Mouse (Mus musculus) stomach, embryonic 16.5 days (tissue): ENCODE measurements around the gene Olfr98. TPM values are rescaled to one million over a fixed set of nuclear protein-coding genes. Genes with fewer than 3 reads are reported as not detected.
A peak's percentile ranks its signal among the peaks of the same experiment; 100 is the strongest.
"Not testable (repeated sequence)": the region's sequence is repeated elsewhere in the genome, so short reads cannot be mapped to it uniquely, and the experiment has no call there.

ENCODE experiments used
- ATAC-seq: fragments of 200-750 bp; cut with Nextera tagmentation; 2 replicates; pipeline ENCODE4 v1.8.0; 2017; ENCODE audit warnings: moderate number of reproducible peaks, moderate TSS enrichment; ENCODE audit not compliant: insufficient read depth, low FRiP score
- H3K27ac ChIP-seq: fragments of 300-500 bp; sonication (generic); 2 replicates; pipeline ENCODE4 v1.5.1; 2014; ENCODE audit warnings: low read length
- H3K27me3 ChIP-seq: fragments of 300-500 bp; sonication (generic); 2 replicates; pipeline ENCODE4 v1.6.1; 2014; ENCODE audit warnings: low read length, control low read depth, mixed read lengths; ENCODE audit not compliant: control insufficient read depth, insufficient read depth
- H3K36me3 ChIP-seq: fragments of 300-500 bp; sonication (generic); 2 replicates; pipeline ENCODE4 v1.6.1; 2014; ENCODE audit warnings: low read length; ENCODE audit not compliant: control insufficient read depth, insufficient read depth
- H3K4me1 ChIP-seq: fragments of 300-500 bp; sonication (generic); 2 replicates; pipeline ENCODE4 v1.6.1; 2014; ENCODE audit warnings: low read length, control low read depth, mixed read lengths; ENCODE audit not compliant: control insufficient read depth, insufficient read depth
- H3K4me2 ChIP-seq: fragments of 300-500 bp; sonication (generic); 2 replicates; pipeline ENCODE4 v1.6.1; 2014; ENCODE audit warnings: low read depth, low read length, mixed read lengths
- H3K4me3 ChIP-seq: fragments of 300-500 bp; sonication (generic); replicated peaks from 2 replicates; pipeline ENCODE4 v1.5.1; 2014; ENCODE audit warnings: mild to moderate bottlenecking, low read length
- H3K9ac ChIP-seq: fragments of 300-500 bp; sonication (generic); 2 replicates; pipeline ENCODE4 v1.6.1; 2014; ENCODE audit warnings: low read length
- H3K9me3 ChIP-seq: fragments of 300-500 bp; sonication (generic); replicated peaks from 2 replicates; pipeline ENCODE4 v1.6.1; 2016; ENCODE audit warnings: low read length, control low read depth; ENCODE audit not compliant: control insufficient read depth
- WGBS: fragments of 180-500 bp; shearing (Covaris S2); extraction: QIAGEN DNeasy Blood & Tissue Kit; methylation state at CpG from one replicate; pipeline ENCODE4 v1.1.7; 2014; 5-methylcytosine and 5-hydroxymethylcytosine counted together
- polyA plus RNA-seq: library from polyadenylated mRNA; unstranded; fragments of >200 nt; fragmentation: Nextera tagmentation; extraction: Ambion mirVana; gene quantifications from 2 replicates; pipeline ENCODE4 v1.2.1, GENCODE M21; 2015

The Olfr98 gene
- polyA plus RNA-seq, 1 experiment from 2014 or later = not detected

DNA sequence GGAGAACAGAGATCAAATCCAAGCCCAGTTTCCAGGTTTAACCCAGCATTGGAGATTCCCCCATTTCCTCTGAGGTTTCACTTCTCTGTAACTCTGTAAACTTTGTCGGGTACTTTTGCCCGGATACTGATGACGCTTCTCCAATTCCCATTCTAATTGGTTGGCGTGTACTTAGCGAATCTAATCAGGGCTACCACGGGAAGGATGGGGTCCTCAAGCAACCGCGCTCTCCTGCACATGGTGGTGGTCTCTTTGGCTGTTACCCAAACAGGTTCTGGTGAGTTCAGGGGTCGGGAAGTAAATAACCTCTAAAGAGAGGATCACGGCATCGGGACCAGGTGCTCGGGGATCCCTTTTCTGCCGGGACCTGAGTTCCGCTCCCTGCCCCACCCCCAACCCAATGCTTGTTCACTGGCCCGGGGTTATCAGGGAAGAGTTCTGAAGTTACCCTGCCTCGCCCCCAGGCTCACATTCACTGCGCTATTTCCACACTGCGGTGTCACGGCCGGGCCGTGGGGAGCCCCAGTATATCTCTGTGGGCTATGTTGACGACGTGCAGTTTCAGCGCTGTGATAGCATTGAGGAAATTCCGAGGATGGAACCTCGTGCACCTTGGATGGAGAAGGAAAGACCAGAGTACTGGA lies 6.6 kb upstream of the Olfr98 start, which contains the start of gene H2-M3:
Gene H2-M3, plus strand, starts transcription at position 163 of the 644 bp plus-strand sequence.
- Histone ChIP-seq H3K4me1 (no peaks in the 10 kb centered on the region), H3K9ac (peak within 1 kb of the TSS; percentile 67), H3K4me2 (peak within 1 kb of the TSS; percentile 94), H3K27me3 (no peaks in the 10 kb centered on the region), H3K9me3 (no peaks in the 10 kb centered on the region), H3K4me3 (peak within 1 kb of the TSS; percentile 66), H3K36me3 (no peaks in the 10 kb centered on the region), H3K27ac (no peak within 1 kb of the TSS)
- WGBS = 2% methylated on average over 26 of the region's 26 CpGs
- ATAC-seq = peak; percentile 91

DNA sequence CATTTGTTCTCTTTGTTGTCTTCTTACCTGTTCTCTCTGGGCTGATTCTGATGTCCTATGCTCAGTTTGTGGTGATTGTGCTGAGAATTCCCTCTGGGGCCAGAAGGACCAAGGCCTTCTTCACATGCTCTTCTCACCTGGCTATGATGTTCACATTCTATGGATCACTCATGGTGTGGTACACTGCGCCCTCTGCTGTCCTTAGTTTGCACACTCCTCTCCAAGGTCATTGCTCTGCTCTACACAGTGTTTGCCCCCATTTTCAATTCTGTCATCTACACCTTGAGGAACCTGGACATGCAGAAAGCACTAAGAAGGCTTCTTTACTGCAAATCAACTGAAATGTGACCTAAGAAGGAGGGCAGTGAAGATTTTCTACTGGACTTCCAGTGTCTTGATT lies 13.0 kb downstream of the Olfr98 start:
- H3K4me1 ChIP-seq = no peaks in the 10 kb centered on the region
- no peak overlapping the region for H3K27ac ChIP-seq
- ATAC-seq = peak; percentile 50; the same call in 1 of the 2 replicates
- H3K36me3 ChIP-seq = no peaks in the 10 kb centered on the region
- 12% methylated on average over 1 of the region's 1 CpGs for WGBS
- no peak overlapping the region for H3K9ac ChIP-seq
- H3K4me3 ChIP-seq = no peak overlapping the region
- H3K9me3 ChIP-seq = no peaks in the 10 kb centered on the region
- no peak overlapping the region for H3K4me2 ChIP-seq
- no peaks in the 10 kb centered on the region for H3K27me3 ChIP-seq

DNA sequence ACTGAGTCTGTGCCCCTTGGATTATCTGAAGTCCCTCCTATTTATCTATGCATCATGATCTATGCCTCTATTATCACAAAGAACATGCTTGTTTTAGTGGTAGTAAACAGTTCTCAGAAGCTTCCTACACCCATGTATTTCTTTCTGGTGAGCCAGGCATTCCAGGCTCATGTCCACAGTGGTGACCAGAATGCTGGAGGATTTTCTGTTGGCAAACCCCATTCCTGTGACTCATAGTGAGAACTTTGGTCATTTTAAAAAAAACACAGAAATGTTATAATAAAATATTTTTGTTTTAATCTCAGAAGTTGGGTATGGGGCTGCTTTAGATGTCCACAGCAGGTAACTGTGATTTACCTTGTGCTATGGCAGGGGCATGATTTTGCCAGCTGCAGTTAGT lies 14.1 kb downstream of the Olfr98 start:
- no peak for ATAC-seq
- Histone ChIP-seq H3K4me2 (no peak overlapping the region), H3K27ac (no peak overlapping the region), H3K27me3 (no peaks in the 10 kb centered on the region), H3K4me3 (no peak overlapping the region), H3K9ac (no peak overlapping the region), H3K36me3 (no peaks in the 10 kb centered on the region), H3K4me1 (no peaks in the 10 kb centered on the region), H3K9me3 (no peaks in the 10 kb centered on the region)

DNA sequence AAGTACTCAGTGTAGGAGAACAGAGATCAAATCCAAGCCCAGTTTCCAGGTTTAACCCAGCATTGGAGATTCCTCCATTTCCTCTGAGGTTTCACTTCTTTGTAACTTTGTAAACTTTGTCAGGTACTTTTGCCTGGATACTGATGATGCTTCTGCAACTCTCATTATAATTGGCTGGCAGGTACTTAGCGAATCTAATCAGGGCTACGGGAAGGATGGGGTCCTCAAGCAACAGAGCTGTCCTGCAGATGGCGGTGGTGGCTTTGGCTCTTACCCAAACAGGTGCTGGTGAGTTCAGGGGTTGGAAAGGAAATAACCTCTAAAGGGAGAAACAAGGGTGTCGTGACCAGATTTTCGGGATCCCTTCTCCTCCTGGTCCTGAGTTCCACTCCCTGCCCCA lies 16.8 kb downstream of the Olfr98 start:
- Histone ChIP-seq H3K4me1 (no peaks in the 10 kb centered on the region), H3K27ac (no peak overlapping the region), H3K9ac (no peak overlapping the region), H3K36me3 (no peaks in the 10 kb centered on the region), H3K27me3 (no peaks in the 10 kb centered on the region), H3K9me3 (no peaks in the 10 kb centered on the region), H3K4me2 (no peak overlapping the region), H3K4me3 (no peak overlapping the region)
- no peak for ATAC-seq
- WGBS = 32% methylated on average over 5 of the region's 5 CpGs

DNA sequence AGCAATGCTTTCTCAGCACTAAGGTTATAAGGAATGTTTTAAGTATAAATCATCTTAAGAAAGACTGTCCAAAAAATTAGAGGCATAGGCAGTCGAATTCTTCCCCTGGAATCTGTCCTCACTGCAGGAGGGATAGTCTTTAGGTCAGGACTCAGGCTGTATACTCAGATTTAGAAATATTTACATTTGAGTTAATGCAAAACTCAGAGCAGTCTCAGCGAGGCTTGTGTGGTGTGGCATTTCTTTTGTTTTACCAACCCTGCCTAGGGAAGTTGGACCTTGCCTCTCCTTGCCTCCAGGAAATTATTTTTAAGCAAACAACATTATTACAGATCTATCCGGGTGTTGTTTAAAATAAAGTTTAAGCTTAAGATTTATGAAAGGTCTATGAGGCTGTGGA lies 21.4 kb downstream of the Olfr98 start:
- 11% methylated on average over 3 of the region's 3 CpGs for WGBS
- no peak overlapping the region for H3K9ac ChIP-seq
- no peak overlapping the region for H3K4me3 ChIP-seq
- H3K4me1 ChIP-seq = no peaks in the 10 kb centered on the region
- peak; percentile 62; the same call in 1 of the 2 replicates for ATAC-seq
- no peaks in the 10 kb centered on the region for H3K27me3 ChIP-seq
- H3K9me3 ChIP-seq = 0 out of 2 replicates have a peak, but pooled peaks cover 6% of the 10 kb centered on the region
- no peak overlapping the region for H3K27ac ChIP-seq
- no peaks in the 10 kb centered on the region for H3K36me3 ChIP-seq
- H3K4me2 ChIP-seq = no peak overlapping the region

DNA sequence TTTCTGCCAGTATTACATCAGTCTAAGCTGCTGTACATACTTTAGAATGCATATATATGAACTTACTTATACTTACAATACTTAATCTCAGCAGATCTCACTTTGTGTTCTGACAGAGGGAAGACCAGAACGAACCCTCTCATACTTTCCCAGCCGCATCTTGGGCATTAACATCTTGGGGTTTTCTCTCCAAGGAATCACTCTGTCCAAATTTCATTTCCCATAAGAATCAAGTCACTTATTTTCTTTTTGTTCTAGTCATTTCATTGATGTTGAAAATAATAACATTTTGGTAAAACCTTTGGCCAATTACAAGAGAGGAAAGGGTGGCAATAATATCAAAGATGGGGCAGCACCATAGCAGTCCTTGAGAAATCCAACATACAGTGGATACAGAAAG lies 26.3 kb downstream of the Olfr98 start, which contains the start of gene Olfr97:
Gene Olfr97, minus strand, starts transcription at position 101 of the 400 bp plus-strand sequence.
- H3K27ac ChIP-seq, H3K36me3 ChIP-seq, H3K9ac ChIP-seq, H3K27me3 ChIP-seq, ATAC-seq, H3K4me3 ChIP-seq, H3K4me2 ChIP-seq, H3K4me1 ChIP-seq, H3K9me3 ChIP-seq: not testable (repeated sequence)
- WGBS = 88% methylated on average over 2 of the region's 2 CpGs

DNA sequence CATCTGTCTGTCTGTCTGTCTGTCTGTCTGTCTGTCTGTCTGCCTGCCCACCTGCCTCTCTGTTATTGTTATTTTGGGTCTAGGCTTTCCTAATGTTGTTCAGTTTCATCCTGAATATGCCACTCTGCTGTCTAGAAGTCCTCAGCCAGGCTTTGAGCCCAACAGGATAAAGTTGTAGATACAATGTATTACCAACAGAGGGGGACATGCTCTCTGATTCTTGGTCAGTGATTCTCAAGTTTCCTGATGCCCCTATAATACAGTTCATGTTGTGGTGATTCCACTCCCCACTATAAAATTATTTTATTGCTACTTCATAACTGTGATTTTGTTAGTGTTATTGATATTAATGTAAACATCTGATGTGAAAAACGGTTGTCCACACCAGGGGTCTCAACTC lies 41.7 kb downstream of the Olfr98 start:
- H3K27me3 ChIP-seq = no peaks in the 10 kb centered on the region
- no peak overlapping the region for H3K4me3 ChIP-seq
- no peak overlapping the region for H3K4me2 ChIP-seq
- H3K9ac ChIP-seq = no peak overlapping the region
- no peak overlapping the region for H3K27ac ChIP-seq
- H3K36me3 ChIP-seq = no peaks in the 10 kb centered on the region
- ATAC-seq = no peak
- WGBS = 13% methylated on average over 1 of the region's 1 CpGs
- H3K4me1 ChIP-seq = no peaks in the 10 kb centered on the region
- 0 out of 2 replicates have a peak, but pooled peaks cover 3% of the 10 kb centered on the region for H3K9me3 ChIP-seq

DNA sequence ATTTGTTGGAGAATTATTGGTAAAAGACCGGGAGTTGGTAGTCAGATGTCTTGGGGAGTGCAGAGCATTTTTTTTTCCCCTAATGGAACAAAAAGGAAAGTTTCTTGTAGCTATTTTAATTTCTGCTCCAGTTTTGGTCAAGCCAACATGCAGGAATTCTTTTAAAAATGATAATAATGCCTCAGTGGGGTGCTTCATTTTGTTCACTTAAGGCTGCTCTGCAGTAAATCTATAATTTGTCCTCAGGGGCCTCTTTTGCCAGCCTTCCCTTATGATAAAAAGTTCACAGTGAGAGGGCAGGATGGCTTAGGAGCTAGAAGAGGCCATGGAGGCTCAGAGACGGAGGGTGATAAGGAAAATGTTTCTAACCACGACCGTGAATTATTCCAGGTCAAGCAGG lies 43.7 kb downstream of the Olfr98 start, which contains the start of gene Olfr96:
Gene Olfr96, plus strand, starts transcription at position 301 of the 400 bp plus-strand sequence.
- no peaks in the 10 kb centered on the region for H3K36me3 ChIP-seq
- H3K4me2 ChIP-seq = no peak within 1 kb of the TSS
- 0 out of 2 replicates have a peak, but pooled peaks cover 3% of the 10 kb centered on the region for H3K9me3 ChIP-seq
- WGBS = 61% methylated on average over 4 of the region's 4 CpGs
- no peak for ATAC-seq
- no peak within 1 kb of the TSS for H3K9ac ChIP-seq
- H3K4me1 ChIP-seq = no peaks in the 10 kb centered on the region
- H3K27me3 ChIP-seq = no peaks in the 10 kb centered on the region
- no peak within 1 kb of the TSS for H3K4me3 ChIP-seq
- no peak within 1 kb of the TSS for H3K27ac ChIP-seq

DNA sequence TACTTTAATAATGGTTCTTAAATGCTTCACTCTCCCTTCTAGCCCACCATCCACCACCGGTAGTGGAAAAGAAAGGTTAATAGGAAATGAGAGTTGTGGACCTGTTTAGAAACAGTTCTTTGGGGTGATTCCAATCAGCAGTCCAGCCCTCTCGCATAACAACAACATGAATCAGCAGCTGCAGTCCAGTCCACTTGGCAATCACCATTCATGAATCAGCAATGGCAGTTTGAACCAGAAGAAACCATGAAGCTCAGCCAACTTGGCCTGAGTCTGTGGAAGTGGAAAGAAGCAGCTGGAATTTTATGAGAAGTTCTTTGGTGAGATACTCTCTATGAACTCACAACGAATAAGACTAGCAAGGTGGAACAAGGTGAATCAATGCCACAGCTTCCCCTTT lies 45.1 kb downstream of the Olfr98 start:
- 81% methylated on average over 3 of the region's 3 CpGs for WGBS
- ATAC-seq = no peak
- no peaks in the 10 kb centered on the region for H3K27me3 ChIP-seq
- H3K36me3 ChIP-seq = no peaks in the 10 kb centered on the region
- H3K4me2 ChIP-seq = no peak overlapping the region
- no peak overlapping the region for H3K4me3 ChIP-seq
- 0 out of 2 replicates have a peak, but pooled peaks cover 3% of the 10 kb centered on the region for H3K9me3 ChIP-seq
- H3K27ac ChIP-seq = no peak overlapping the region
- H3K4me1 ChIP-seq = no peaks in the 10 kb centered on the region
- H3K9ac ChIP-seq = no peak overlapping the region
